Mouse (Mus musculus) erythroblast, embryonic 14.5 days (primary cell): Measurements from ENCODE around the gene Olfr178.

Experiments used
- GATA1 ChIP-seq: IDR thresholded peaks from 2 replicates; pipeline ENCODE4 v1.6.1; 2012; ENCODE audit warnings: low read length, inconsistent platforms, mixed read lengths
- TAL1 ChIP-seq: IDR thresholded peaks from 3 replicates; pipeline ENCODE4 v1.6.1; 2012; ENCODE audit warnings: low read length, inconsistent platforms, mixed read lengths

- TF ChIP-seq GATA1 (no peak), TAL1 (no peak)
These were observed 30.4 kb downstream of the Olfr178 start for GRCm38 (mm10) chr16:58861479-58861878.
